Mouse (Mus musculus) lung, adult 2 months (tissue): ENCODE data around the gene Pgf.

Experiments used
- CTCF ChIP-seq: fragments of 200-500 bp; IDR thresholded peaks from 2 replicates; pipeline ENCODE4 v1.5.1; 2011; ENCODE audit warnings: mild to moderate bottlenecking, low read length, control low read depth; ENCODE audit not compliant: insufficient read depth
- POLR2A ChIP-seq: fragments of 200-500 bp; IDR thresholded peaks from 2 replicates; pipeline ENCODE4 v1.6.1; 2011; ENCODE audit warnings: low read depth, mild to moderate bottlenecking, control low read depth, low read length, borderline replicate concordance; ENCODE audit errors: extremely low read depth

DNA sequence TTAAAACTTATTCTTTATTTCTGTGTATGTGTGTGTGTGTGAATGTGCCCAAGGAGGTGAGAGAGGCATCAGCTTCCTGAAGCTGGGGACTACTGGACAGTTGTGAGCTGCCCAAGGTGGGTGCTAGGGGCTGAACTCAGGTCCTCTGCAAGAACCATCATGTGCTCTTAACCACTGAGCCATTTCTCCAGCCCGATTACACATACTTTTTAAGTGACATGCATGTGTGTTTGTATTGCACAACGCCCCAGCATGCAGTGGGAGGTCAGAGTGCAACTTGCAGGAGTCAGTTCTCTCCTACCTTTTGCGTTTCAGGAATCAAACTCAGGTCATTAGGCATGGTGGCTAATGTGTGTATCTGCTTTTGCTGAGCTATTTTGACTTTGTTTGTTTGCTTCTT lies 24.6 kb downstream of the Pgf start:
- no peak for TF ChIP-seq CTCF
- no peak for TF ChIP-seq POLR2A
